Mouse (Mus musculus): Measurements from ENCODE around the gene C1ql2. TPM values are rescaled to one million over a fixed set of nuclear protein-coding genes. Genes with fewer than 3 reads are reported as not detected.

The C1ql2 gene
- 1 to 10 TPM; 3.8 to 5.8 TPM for total RNA-seq (2021)

- intact Hi-C loops (cut with DNase I): no loop called here
- peak; percentile 11 to 45 for DNase-seq (ENCODE audit: low spot score in 2 of 2)
These were observed at the start of gene C1ql2 for GRCm38 (mm10) chr1:120340419-120341171. Gene C1ql2 (plus strand): TSS chr1:120340582.

- intact Hi-C loops (cut with DNase I): no loop called here
- DNase-seq (ENCODE audit: low spot score in 2 of 2): no peak
These were observed 48.7 kb upstream of the C1ql2 start for GRCm38 (mm10) chr1:120291709-120292108.

- DNase-seq (ENCODE audit: low spot score in 2 of 2): no peak
- intact Hi-C loops (cut with DNase I): no loop called here
These were observed 46.6 kb upstream of the C1ql2 start for GRCm38 (mm10) chr1:120293803-120294202.

GRCm38 (mm10) chr1:120296936-120297335 is 43.4 kb upstream of the C1ql2 start:
- no peak for DNase-seq (ENCODE audit: low spot score in 2 of 2)
- intact Hi-C loops (cut with DNase I): no loop called here

DNA sequence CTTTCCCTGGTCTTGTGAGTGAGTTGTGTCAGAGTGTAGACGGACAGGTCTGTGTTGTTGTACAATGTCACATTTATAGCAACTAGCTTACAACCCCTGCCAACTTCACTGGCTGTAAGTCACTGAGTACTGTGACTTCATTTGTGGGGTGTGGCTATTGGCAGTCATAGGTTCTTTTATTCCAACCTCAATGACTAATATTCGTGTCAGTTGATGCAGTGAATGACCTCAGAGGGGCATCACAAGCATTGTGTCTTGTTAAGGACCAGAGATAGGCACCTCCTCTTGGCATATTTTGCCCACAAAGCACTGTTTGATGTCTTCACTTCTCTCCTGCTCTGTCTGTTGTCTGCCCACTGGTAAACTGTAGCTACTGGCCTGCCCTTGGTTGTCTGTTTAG is 34.6 kb upstream of the C1ql2 start:
- intact Hi-C loops (cut with DNase I): no loop called here
- DNase-seq (ENCODE audit: low spot score in 2 of 2): no peak

DNA sequence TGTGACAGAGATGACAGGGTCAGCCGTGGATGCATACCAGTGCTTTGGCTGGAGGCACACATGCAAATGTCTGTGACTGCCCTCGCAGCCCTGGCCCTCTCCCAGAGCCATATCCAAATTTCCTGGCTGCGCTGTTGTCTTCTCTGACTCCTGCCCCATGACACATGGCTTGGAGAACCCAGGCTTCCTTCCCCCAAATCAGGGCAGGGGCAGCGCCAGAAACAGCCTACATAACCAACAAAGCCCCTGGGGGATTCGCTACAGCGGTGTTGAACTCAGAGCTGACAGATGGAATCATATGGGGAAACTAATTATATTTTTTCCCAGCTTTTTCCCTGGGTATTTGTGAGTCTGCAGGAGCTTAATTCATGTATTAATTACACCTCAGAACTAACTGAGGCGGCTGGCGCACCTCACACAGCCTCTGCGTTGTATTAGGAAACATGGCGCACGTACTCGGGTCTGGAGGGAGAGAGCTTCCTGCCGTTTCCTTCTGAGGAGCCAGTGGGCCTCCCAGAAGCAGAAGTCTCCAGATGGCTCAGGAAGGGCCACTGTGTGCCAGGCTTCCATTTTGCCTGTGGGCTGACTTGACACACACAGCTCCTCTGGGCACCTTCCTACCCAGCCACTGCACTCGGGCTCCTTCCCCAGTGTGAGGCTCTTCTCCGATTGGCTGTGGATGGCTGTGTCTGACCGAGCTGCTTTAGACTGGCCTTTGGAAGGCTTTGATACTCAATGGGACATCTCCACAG is 18.9 kb upstream of the C1ql2 start:
- intact Hi-C loops (cut with DNase I): no loop called here
- DNase-seq (ENCODE audit: low spot score in 2 of 2): no peak

- intact Hi-C loops (cut with DNase I): no loop called here
- no peak for DNase-seq (ENCODE audit: low spot score in 2 of 2)
These were observed 17.2 kb upstream of the C1ql2 start for GRCm38 (mm10) chr1:120323131-120323561.

DNA sequence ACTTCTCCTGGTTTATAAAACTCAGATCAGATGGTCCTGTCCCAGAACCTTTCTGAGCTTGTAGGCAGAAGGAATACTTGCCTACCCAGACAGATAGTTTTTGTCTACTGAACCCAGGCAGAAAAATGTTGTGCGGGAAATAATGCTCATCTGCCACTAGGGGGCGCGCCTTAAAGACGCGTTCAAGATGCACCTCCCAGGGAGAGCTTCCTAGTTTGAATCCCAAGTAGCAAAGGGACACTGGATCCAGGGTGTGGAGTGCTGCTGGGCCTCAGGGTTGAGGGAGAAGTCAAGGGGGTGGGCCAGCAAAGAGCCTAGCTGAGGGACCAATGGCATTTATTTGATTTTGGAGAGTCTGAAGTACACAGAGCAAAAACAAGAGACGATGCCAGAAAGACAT is 12.7 kb upstream of the C1ql2 start:
- intact Hi-C loops (cut with DNase I): loop anchor here (5.0 kb wide), 1 partner anchor 140 kb away; no protein-coding TSS in a partner anchor
- peak; percentile 19 to 26 for DNase-seq (ENCODE audit: low spot score in 2 of 2)

- no peak for DNase-seq (ENCODE audit: low spot score in 2 of 2)
These were observed 12.2 kb upstream of the C1ql2 start for GRCm38 (mm10) chr1:120328212-120328611.

DNA sequence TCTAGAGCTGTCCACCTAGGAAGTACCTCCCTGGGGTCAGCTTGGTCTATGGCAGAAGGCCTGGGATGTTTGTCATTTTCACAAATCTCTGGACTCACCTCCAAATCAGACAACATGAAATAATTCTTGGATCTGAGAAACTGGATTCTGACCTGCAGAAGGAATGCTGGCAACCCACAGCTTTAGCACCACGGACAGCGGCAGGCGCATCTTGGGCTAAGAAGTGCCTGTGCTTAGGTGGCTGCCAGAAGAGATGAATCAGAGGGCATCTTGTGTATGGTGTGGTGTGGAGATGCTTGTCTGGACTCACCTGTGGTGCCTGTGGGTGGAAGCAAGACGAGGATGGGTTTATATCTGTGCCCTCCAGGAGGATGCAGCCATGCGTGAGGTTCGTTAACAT is 8.5 kb upstream of the C1ql2 start:
- DNase-seq (ENCODE audit: low spot score in 2 of 2): no peak
- intact Hi-C loops (cut with DNase I): no loop called here

More at GRCm38 (mm10) chr1:120328212-120328611, 12.2 kb upstream of the C1ql2 start:
- intact Hi-C loops (cut with DNase I): loop anchor here (5.0 kb wide), 1 partner anchor 139 kb away; no protein-coding TSS in a partner anchor

GRCm38 (mm10) chr1:120337970-120338369 is 2.4 kb upstream of the C1ql2 start:
- intact Hi-C loops (cut with DNase I): loop anchor here (2.0 to 5.0 kb wide), 2 partner anchors 141 to 209 kb away; no protein-coding TSS in a partner anchor
- no peak for DNase-seq (ENCODE audit: low spot score in 2 of 2)

GRCm38 (mm10) chr1:120341172-120341675 is 842 bp downstream of the C1ql2 start:
- intact Hi-C loops (cut with DNase I): no loop called here
- no peak for DNase-seq (ENCODE audit: low spot score in 2 of 2)

DNA sequence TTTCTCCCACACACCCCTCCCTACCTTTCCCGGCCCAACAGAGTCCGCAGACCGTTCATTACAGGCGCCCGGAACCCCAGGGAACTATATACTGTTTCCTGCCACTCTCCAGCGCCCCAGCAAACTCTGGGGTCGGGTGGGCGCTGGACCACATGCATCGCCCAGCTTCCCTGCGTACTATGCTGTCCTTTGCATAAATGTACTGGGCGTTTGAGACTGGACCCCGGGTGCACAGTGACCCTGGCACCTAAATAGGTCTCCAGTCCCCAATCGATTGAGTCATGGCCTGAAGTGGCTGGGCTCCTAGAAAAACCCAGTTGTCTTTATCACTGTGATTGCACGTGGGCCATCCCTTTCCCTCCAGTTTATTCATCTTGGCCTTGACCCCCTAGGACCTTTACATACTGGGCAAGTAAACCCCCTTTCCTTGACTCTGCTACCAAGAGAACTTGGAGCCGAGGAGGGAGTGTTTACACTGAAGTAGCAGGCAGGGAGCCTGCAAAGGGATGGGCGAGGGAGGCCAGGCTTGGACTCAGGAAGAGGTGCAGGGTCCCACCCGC is 1.5 kb downstream of the C1ql2 start:
- intact Hi-C loops (cut with DNase I): no loop called here
- DNase-seq (ENCODE audit: low spot score in 2 of 2): no peak

- intact Hi-C loops (cut with DNase I): no loop called here
- peak in 1 of 2 experiments; percentile 11 for DNase-seq (ENCODE audit: low spot score in 2 of 2)
These were observed 2.0 kb downstream of the C1ql2 start for GRCm38 (mm10) chr1:120342371-120342821.

DNA sequence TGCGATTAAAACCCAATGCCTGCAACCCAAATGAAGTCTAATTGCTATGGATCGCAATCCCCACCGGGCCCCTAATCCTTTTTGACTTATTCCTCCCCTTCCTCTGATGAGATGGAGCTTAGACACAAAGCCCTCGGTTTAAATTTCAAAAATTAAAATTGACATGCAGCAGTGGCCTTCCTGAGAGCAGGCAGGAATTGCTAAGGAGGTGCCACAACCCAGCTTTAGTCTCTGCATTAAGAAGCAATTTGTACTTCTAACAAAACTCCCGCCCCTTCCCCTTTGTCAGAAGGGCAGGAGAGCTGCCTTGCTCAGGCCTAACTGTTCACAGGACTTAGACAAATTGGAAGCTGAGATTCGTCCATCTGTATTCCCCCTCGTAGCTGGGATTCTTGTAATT is 4.6 kb downstream of the C1ql2 start:
- intact Hi-C loops (cut with DNase I): no loop called here
- no peak for DNase-seq (ENCODE audit: low spot score in 2 of 2)

GRCm38 (mm10) chr1:120354387-120354786 is 14.0 kb downstream of the C1ql2 start:
- intact Hi-C loops (cut with DNase I): no loop called here
- DNase-seq (ENCODE audit: low spot score in 2 of 2): no peak

- DNase-seq (ENCODE audit: low spot score in 2 of 2): peak; percentile 15 to 18
- intact Hi-C loops (cut with DNase I): no loop called here
These were observed 17.2 kb downstream of the C1ql2 start for GRCm38 (mm10) chr1:120357371-120358274.

DNA sequence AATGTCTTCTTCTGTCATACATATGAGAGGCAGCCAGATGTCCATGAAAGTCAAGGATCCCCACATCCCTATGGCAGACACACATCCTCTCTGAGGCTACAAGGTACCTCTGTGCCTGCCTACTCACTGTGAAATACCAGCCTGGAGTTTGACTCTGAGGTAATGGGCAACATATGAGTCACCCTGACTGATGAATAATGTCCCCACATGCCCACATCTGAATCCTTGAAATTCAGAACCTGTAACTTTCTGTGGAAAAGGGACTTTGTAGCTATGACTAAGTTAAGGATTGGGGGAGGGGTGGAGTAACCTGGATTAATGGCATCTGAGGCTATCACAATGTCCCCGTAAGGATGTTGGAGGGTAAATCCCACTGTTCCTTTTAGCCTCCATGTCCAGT is 23.3 kb downstream of the C1ql2 start:
- intact Hi-C loops (cut with DNase I): no loop called here
- no peak for DNase-seq (ENCODE audit: low spot score in 2 of 2)

DNA sequence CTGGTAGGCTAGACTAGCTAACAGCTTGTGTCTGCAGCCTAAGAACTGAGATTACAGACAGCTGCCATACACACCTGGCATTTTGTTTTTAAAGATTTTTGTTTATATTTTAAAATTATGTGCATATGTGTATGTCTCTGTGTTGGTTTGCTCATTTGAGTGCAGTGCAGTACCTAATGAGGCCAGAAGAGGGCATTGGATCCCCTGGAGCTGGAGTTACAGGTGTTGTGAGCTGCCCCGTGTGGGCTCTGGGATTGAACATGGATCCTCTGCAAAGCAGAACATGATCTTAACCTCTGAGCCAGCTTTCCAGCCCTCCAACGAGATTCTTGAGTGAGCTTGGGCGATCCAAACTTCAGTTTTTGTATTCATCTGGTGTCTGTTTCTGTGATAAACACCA is 27.8 kb downstream of the C1ql2 start:
- DNase-seq (ENCODE audit: low spot score in 2 of 2): no peak
- intact Hi-C loops (cut with DNase I): no loop called here

All from left cerebral cortex, postnatal 36 days (tissue).